Mouse (Mus musculus) ovary, postnatal 14 days (tissue): ENCODE measurements at regions not wholly inside any gene's neighbourhood (a gene's known extent, or its start where the extent isn't known, plus 50 kb on each side); places are given as distances from the start of the nearest gene placed in this dataset.

Source experiments
- DNase-seq: peaks from one replicate; pipeline ENCODE4 v3.0.0; 2022; ENCODE audit warnings: low spot score

DNA sequence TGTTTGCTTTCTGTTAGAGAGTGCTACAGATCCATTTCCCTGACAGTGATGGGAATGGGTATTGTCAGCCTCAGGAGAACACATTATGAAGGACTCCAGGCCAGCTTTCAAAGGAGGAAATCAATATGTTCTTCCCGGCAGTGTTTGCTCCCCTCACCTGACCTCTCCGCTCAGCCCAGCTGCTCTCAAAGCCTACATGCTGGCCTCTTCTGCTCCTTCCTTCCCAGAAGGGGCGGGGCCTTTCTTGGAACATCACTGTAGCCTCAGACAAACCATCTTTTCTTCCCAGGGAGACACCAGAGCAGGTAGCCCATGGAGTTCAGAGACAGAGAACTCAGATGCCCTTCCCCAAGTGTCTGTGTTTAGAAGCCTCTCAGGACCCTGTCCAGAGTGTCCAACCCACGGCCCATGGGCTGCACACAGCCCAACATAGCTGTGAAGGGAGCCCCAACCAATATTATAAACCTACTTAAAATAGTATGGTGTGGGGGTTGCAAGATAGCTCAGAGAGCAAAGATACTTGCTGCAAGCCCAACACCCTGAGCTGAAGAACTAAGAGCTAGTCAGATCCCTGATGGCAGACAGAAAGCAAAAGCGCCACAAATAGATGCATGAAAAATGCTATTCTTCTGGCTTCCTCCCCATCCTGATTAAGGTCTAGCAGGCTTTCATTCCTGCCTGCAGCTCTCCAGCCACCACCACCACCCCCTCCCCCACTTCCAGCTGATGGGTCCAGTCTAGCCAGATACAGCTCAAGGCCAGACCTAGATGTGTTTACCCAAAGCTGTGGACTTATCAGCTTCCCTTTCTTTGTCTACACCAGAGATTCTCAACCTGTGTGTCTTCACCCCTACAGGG, 141.8 kb upstream of the Hs6st1 start:
- DNase-seq: no peak

DNA sequence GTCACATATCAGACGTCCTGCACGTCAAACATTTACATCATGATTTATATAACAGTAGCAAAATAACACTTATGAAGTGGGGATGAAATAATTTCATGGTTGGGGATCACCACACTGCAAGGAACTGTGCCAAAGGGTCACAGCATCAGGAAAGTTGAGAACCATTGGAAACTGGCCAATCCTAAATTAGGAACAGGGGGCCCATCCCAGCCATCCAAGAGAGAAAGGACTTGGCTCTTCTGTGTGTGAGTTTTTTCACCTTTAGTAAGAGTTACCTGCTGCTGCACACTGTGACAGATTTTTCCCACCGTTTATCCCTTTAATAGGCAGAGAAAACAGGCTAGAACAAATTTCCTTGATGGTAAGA, 141.2 kb upstream of the Hs6st1 start:
- no peak for DNase-seq

- DNase-seq: no peak
Measured at GRCm38 (mm10) chr1:35930351-35930750, 137.8 kb upstream of the Hs6st1 start.

DNA sequence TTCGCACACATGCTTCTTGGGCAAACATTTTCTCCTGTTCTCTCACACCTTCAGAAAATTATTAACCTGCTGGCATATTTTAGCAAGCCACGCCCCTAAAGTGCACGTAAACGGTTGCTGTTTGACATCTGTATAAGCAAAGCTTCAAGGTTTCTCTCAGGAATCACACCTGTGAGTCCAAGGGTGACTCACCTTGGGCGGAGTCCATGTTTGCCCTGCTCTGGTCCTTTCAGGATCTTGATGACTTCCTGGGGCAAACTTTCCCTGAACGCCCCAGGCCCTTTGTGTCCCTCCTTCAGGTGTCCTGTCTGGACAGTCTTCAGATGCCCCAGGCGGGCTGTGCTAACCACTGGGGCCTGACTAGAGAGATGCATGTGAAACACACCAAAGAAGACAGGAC, 137.1 kb upstream of the Hs6st1 start:
- no peak for DNase-seq

DNA sequence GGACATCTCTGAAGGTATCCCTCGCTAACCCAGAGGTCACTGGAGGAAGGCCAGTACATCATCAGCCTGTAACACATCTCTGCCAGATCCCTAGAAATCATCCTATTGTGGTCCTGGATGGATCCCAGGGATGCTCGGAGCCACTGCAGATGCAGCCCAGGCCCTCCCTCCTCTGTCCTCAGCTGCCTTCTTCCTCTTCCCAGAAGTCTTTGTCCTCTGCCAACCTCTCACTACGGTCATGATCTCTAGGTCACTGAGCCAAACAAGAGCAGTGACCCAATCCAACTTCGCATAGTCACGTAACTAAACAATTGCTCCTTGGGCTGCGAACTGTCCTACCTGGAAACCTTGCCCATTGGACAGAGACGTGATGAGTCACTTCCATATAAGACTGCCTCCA, 134.7 kb upstream of the Hs6st1 start:
- no peak for DNase-seq

- DNase-seq: no peak
Measured at GRCm38 (mm10) chr1:35935099-35935651, 133.0 kb upstream of the Hs6st1 start.

DNA sequence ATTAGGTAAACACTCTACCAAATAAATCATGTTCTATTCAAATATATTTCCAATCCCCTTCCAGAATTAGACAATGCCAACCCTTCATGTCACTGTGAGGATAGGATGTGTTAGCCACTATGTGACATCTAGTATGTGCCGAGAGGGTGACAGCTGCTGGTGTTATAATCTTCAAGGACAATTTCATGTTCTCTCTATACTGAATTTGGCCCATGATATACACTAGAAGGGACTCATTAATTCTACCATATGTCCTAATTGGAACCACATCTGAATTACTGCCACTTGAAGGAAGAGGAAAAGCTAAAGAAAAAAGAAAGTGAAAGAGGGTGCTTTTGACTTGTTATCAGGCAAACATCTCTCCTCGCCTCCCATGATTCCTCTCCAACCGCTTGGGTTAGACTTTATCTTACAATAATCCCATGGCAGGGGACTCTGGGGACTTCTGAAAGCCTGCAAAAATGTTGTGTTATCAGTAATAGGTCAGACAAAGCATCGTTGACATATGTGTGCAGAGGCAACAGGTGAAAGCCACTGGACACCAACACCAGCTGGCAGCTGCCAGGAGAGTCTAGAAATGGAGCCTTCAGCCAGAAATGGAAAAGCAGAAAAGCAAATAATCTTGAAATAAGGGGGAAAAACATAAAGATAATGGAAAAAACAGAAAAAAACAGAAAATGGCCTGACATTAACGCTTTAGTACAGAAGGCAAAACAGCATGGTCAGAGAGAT, 131.7 kb upstream of the Hs6st1 start:
- no peak for DNase-seq

DNA sequence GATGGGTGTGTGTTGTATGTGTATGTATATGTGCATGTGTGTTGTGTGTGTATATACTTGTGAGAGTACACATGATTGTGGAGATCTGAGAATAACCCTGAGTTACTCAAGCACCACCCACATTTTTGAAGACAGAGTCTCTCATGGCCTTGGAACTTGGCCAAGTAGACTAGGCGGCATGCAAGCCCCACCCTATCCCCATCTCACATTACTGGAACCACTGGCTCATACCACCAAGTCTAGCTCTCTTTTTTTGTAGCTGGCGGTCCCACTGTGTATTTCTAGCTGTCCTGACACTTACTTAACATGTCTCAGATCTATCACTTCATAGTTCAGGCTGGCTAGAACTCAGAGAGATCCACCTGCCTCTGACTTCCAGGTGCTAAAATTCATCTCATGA, 128.0 kb upstream of the Hs6st1 start:
- no peak for DNase-seq

DNA sequence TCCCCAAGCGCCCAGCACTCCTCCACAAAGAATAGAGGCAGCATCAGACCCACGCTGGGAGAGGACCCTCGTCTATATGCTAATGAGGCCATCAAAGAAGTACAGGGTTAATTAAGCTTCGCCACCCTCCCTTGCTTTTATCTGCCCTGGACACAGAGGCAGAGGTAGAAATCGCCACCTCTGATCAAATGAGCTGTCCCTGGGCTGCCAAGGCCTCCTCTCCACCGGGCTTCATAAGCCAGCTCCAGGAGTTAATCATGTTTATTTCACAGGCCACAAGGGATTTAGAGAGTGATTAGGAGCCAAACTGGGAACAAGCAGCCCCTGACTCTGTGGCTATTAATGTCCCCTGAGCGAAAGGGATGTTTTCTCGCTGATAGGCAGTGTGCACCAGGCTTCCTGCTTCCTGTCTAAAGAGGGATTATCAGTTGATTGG, 126.5 kb upstream of the Hs6st1 start:
- no peak for DNase-seq

- DNase-seq: no peak
Measured at GRCm38 (mm10) chr1:35942222-35942621, 126.0 kb upstream of the Hs6st1 start.

- no peak for DNase-seq
Measured at GRCm38 (mm10) chr1:35943800-35944199, 124.4 kb upstream of the Hs6st1 start.

GRCm38 (mm10) chr1:35944376-35944775, 123.8 kb upstream of the Hs6st1 start:
- no peak for DNase-seq

DNA sequence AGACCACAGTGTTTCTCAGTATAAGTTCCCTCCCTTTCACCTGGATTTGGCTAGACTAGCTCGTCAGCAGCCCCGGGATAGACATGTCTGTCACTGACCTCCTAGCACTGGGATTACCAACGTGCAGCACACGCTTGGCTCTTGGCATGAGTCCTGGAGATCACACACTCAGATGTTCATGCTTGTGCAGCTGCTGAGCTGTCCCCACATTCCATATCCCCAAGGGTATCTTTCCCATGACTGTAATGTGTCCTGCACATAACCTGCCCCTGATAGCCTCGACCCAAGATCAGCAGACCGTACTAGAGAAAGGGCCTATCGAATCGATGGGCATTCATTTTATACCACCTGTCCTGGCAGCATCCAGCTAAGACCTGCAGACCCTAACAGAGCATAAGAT, 123.4 kb upstream of the Hs6st1 start:
- DNase-seq: no peak

GRCm38 (mm10) chr1:35945596-35945995, 122.6 kb upstream of the Hs6st1 start:
- no peak for DNase-seq

GRCm38 (mm10) chr1:35948104-35948503, 120.1 kb upstream of the Hs6st1 start:
- DNase-seq: no peak

GRCm38 (mm10) chr1:35951082-35951481, 117.1 kb upstream of the Hs6st1 start:
- no peak for DNase-seq

DNA sequence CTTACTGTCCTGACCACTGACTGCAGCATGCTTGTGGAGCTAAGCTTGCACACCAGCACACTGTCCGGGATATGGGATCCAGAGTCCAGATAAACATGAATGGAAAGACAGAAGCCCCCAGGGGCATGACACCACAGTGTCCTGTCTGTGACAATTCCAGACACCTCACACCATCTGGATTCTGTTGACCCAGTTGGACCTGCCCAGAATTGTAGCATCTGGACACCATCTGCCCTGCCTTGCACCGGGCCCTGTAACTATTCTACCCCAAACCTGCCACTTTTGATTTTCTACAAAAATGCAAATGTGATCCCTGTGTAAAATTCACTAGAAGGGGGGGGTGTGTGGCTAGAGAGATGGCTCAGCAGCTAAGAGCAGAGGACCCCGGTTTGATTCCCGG, 114.5 kb upstream of the Hs6st1 start:
- DNase-seq: no peak

DNA sequence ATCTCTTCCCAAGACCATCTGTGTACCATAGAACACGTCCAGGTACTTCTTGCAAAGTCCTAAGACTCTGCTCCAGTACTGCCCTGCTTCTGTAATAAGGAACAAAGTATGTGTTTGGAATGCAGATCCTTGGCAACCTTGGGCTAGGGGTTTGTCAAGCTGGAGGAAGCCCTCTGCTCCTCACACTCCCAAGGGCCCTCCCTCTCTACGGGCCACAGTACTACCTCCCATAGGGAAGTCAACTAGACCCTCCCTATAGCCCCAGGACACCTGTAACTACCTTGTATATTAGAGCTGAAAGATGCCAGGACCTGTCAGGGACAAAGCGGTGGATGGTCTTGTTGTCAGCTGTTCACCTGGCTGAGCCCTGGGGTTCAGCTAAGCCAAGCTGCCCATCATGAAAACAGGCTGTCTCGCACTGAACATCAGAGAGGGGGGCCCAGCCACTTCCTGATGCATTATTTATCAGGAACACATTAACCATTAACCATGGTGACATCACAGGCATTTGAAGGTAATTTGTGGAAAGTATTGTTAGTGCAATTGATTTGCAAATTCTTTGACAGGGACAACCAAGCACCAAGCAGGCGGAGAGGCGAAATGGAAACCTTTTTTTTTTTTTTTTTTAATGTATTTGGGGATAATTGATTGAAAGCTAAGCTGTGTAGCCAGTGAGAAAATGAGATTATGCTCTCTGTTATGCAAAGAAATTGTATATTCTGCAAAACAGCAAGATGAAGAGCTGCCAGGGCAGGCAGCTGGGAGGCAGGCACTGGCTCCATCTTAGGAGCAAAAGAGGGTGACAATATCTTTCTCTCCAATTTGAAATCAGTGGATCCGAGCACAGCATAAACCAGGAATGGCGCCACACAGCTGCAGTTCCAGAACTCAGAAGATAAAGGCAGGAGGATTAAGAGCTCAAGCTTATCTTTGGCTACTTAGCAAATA, 110.5 kb upstream of the Hs6st1 start:
- no peak for DNase-seq

DNA sequence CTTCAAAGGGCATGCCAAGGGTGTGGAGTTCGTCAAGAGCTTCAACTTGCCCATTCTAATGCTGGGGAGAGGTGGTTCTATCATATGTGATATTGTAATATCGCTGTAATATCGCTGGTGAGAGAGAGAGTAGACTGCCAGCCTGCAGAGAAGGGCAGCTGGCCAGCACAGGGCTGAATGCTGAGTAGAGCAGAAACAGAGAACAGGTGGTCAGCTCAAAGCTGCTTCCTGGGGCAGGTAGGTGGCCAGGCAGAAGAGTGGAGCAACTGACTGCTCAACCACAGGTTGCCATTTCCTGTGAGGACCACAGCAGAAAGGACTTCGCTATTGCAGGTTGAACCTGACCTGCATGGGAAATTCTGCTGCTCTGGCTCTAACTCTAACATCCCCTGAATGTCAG, 108.5 kb upstream of the Hs6st1 start:
- no peak for DNase-seq

- DNase-seq: no peak
Measured at GRCm38 (mm10) chr1:35960844-35961243, 107.4 kb upstream of the Hs6st1 start.

DNA sequence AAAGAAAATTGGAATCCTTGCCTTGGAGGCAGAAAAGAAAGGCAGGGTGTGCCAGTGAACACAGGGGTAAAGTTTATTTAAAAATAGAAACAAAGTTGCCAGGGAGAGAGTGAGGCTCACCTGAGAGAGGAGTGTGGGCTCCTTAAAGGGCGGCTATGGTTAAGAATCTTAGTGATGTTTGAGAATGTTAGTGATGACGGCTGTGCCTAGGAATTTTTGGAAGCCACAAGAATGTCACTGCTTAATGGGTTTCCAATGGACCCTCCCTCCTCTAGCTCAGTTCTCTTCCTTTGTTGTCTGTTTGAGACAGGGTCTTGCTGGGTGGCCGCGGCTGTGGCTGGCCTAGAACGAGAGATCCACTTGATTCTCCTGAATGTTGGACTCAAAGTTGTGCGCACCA, 106.3 kb upstream of the Hs6st1 start:
- no peak for DNase-seq

DNA sequence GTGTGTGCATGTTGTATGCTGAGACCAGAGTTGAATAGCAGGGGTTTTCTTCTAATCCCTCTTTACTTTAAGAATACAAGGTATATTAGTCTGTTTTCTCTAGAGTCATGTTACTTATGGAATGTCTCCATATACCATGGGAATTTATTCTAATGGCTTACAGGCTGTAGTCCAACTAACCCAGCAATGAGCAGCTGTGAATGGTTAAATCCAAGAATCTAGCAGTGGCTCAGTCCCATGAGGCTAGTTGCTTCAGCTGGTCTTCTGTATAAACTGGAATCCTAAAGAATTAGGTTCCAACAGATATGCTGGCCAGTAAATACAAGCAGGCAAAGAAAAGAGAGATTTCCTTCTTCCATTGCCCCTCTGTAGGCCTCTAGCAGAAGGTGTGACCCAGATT, 99.7 kb upstream of the Hs6st1 start:
- DNase-seq: no peak
